ENCODE assay signal across 11 mouse cellular contexts in the genomic region with DNA sequence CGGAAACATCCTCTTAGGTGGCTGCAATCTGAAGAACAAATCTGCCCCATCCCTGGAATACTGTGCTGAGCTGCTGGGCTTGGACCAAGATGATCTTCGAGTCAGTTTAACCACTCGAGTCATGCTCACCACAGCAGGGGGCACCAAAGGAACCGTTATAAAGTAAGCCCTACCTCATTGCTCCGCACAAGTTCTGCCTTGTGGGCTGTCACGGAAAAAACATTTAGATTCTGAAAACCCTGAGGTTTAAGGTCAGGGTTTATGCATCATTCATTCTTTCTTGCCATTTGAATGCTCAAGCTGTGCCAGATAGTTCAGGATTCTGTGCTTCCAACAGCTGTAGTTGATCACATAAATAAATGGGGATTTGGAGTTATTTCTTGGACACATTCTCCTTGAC.
DNase-seq lines count a peak whose midpoint lies in the region; ATAC-seq and TF ChIP-seq lines count a peak whose summit lies in the region.
"Had no signal": no experiment of that assay in that cellular context is flagged by ENCODE, and none has a peak within 500 bp of the region (broad histone marks: within the 10 kb centered on the region; RNA-seq: fewer than 3 reads in every experiment).

No protein-coding gene starts in this region.

- H3K4me3 ChIP-seq in liver, embryonic 11.5 days (ENCODE audit: low read depth, low read length): no peak overlapping the region
- H3K4me3 ChIP-seq in lung, postnatal 0 days (ENCODE audit: low read depth, low read length): no peak overlapping the region
- no peak overlapping the region for H3K4me3 ChIP-seq in left cerebral cortex, adult 2 months
- H3K4me3 ChIP-seq: embryonic facial prominence, embryonic 12.5 days; hindbrain, embryonic 10.5 days had no signal

- H3K36me3 ChIP-seq in liver, embryonic 11.5 days (ENCODE audit: control insufficient read depth, insufficient read depth, low read length): no peaks in the 10 kb centered on the region
- no peaks in the 10 kb centered on the region for H3K36me3 ChIP-seq in lung, postnatal 0 days (ENCODE audit: insufficient read depth, low read length)
- H3K36me3 ChIP-seq: embryonic facial prominence, embryonic 12.5 days; hindbrain, embryonic 10.5 days had no signal

- ATAC-seq in liver, embryonic 11.5 days (replicated peaks; ENCODE audit: low FRiP score): no peak
- ATAC-seq in lung, postnatal 0 days: peak; percentile 70

- peak; percentile 45 for TF ChIP-seq CTCF in lung, postnatal 0 days (IDR thresholded peaks at IDR 0.05)
- no peak for TF ChIP-seq CTCF in left cerebral cortex, adult 2 months (IDR thresholded peaks at IDR 0.05)

- intact Hi-C loops in gastrocnemius, postnatal 36 days (cut with DNase I): no loop called here
- intact Hi-C loops in left cerebral cortex, adult 2 months (cut with DNase I): no loop called here

- no peaks in the 10 kb centered on the region for H3K4me1 ChIP-seq in liver, embryonic 11.5 days (replicated peaks; ENCODE audit: control insufficient read depth, insufficient read depth, low read length)
- no peaks in the 10 kb centered on the region for H3K4me1 ChIP-seq in lung, postnatal 0 days (ENCODE audit: insufficient read depth, low read depth, low read length)
- H3K4me1 ChIP-seq: embryonic facial prominence, embryonic 12.5 days had no signal

- no peak overlapping the region for H3K27ac ChIP-seq in liver, embryonic 11.5 days (ENCODE audit: low read depth, low read length)
- H3K27ac ChIP-seq in lung, postnatal 0 days (ENCODE audit: low read length): no peak overlapping the region
- H3K27ac ChIP-seq in left cerebral cortex, adult 2 months: no peak overlapping the region
- H3K27ac ChIP-seq: embryonic facial prominence, embryonic 12.5 days; hindbrain, embryonic 10.5 days had no signal

- no peak overlapping the region for H3K9ac ChIP-seq in liver, embryonic 11.5 days (ENCODE audit: low read depth, low read length)
- no peak overlapping the region for H3K9ac ChIP-seq in lung, postnatal 0 days (replicated peaks; ENCODE audit: low read depth)
- H3K9ac ChIP-seq: embryonic facial prominence, embryonic 12.5 days had no signal

- H3K9me3 ChIP-seq in liver, embryonic 11.5 days (ENCODE audit: control insufficient read depth, low read length): no peaks in the 10 kb centered on the region
- no peaks in the 10 kb centered on the region for H3K9me3 ChIP-seq in lung, postnatal 0 days (ENCODE audit: low read length)
- H3K9me3 ChIP-seq: embryonic facial prominence, embryonic 12.5 days; hindbrain, embryonic 10.5 days had no signal

- WGBS in liver, embryonic 11.5 days: 49% methylated on average over 6 of the region's 6 CpGs
- 51% methylated on average over 6 of the region's 6 CpGs for WGBS in lung, postnatal 0 days

- no peak for TF ChIP-seq EP300 in lung, postnatal 0 days (IDR thresholded peaks at IDR 0.05)

- DNase-seq in liver: peak; percentile 8
- DNase-seq in liver, embryonic 11.5 days (ENCODE audit: low spot score): no peak
- DNase-seq in induced T-regulatory cell, adult 2 months (ENCODE audit: low read depth): peak; percentile 65
- DNase-seq in lung, postnatal 0 days (ENCODE audit: low spot score): peak; percentile 61
- peak; percentile 65 for DNase-seq in thymus, postnatal 14 days
- DNase-seq in gastrocnemius, postnatal 36 days: no peak
- DNase-seq in left cerebral cortex, adult 2 months (ENCODE audit: extremely low spot score in 1 of 2, low spot score in 2 of 2): no peak
- no peak for DNase-seq in left cerebral cortex, adult 18-20 months (ENCODE audit: low spot score in 2 of 2)
- DNase-seq: midbrain, embryonic 14.5 days had no signal

- H3K27me3 ChIP-seq in liver, embryonic 11.5 days (replicated peaks; ENCODE audit: control insufficient read depth, insufficient read depth, low read length): no peaks in the 10 kb centered on the region
- no peaks in the 10 kb centered on the region for H3K27me3 ChIP-seq in lung, postnatal 0 days (replicated peaks; ENCODE audit: insufficient read depth, low read length)
- H3K27me3 ChIP-seq: embryonic facial prominence, embryonic 12.5 days had no signal

- H3K4me2 ChIP-seq in liver, embryonic 11.5 days: no peak overlapping the region
- no peak overlapping the region for H3K4me2 ChIP-seq in lung, postnatal 0 days (replicated peaks; ENCODE audit: low read depth, low read length)
- H3K4me2 ChIP-seq: embryonic facial prominence, embryonic 12.5 days had no signal

Comparison
In these comparisons a context has a peak if more than half of its experiments do, and no peak if none do; other contexts are left out.
1. DNase-seq: peak in liver (single experiment), induced T-regulatory cell, adult 2 months (single experiment), lung, postnatal 0 days (single experiment) and thymus, postnatal 14 days (single experiment); none in liver, embryonic 11.5 days (single experiment), gastrocnemius, postnatal 36 days (0 of 2), left cerebral cortex, adult 2 months (0 of 2) and left cerebral cortex, adult 18-20 months (0 of 2).